Mouse (Mus musculus): ENCODE data around the gene Vmn1r239-ps. TPM values are rescaled to one million over a fixed set of nuclear protein-coding genes. Genes with fewer than 3 reads are reported as not detected.

Gene Vmn1r239-ps
- not detected for polyA plus RNA-seq (2014; fragmentation: Illumina TruSeq; extraction: RNeasy Lipid Tissue Mini Kit (QIAGEN cat#74804); ENCODE audit: low read depth, low replicate concordance)

DNA sequence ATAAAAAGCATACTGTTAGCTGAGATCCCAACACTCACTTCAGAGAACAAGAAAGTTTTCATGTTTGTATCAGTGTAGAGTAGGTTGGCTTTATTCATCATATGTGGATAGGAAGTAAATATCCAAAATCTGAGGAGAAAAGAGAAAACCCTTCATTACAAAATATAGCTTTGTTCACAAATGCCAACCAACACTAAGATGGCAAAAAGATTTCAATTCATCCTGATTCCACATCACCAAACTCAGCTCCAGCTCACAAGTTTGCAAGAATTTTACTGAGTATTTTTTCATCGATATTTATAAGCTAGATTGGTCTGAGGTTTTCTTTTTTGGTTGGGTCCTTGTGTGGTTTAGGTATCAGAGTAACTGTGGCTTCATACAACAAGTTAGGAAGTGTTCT is at the start of gene Vmn1r239-ps:
Vmn1r239-ps (minus strand) TSS at position 101 of the 400 bp plus-strand sequence.

GRCm38 (mm10) chrX:147429129-147429528 is 24.4 kb downstream of the Vmn1r239-ps start, which contains the start of gene Il13ra2:
Il13ra2 (minus strand) TSS chrX:147429192.

Other genes starting within 250 kb of the Vmn1r239-ps start
- gene Il13ra2, start 24.5 kb downstream of the Vmn1r239-ps start, polyA plus RNA-seq (2014; fragmentation: Illumina TruSeq; extraction: RNeasy Lipid Tissue Mini Kit (QIAGEN cat#74804); ENCODE audit: low read depth, low replicate concordance) = 5.6 TPM
- 1.1 TPM for gene Lrch2, start 100.4 kb upstream of the Vmn1r239-ps start, polyA plus RNA-seq (2014; fragmentation: Illumina TruSeq; extraction: RNeasy Lipid Tissue Mini Kit (QIAGEN cat#74804); ENCODE audit: low read depth, low replicate concordance)